Mouse (Mus musculus): ENCODE results near the gene Gpr15.

GRCm38 (mm10) chr16:58676633-58677032 lies 42.2 kb downstream of the Gpr15 start:
- TF ChIP-seq CTCF (IDR thresholded peaks at IDR 0.05; ENCODE audit: extremely low read depth, insufficient read depth, low read length), result no peak
- TF ChIP-seq POLR2A (IDR thresholded peaks at IDR 0.05; ENCODE audit: extremely low read depth, insufficient read depth, low read length), result no peak
